Mouse (Mus musculus): ENCODE results near the gene Ankrd1. TPM values are rescaled to one million over a fixed set of nuclear protein-coding genes. Genes with fewer than 3 reads are reported as not detected.

Gene Ankrd1
- total and polyA plus RNA-seq, 3 experiments = 383 to 550 (median 466) TPM

- peak within 1 kb of the TSS; percentile 80 for H3K4me3 ChIP-seq
- peak; percentile 84 to 87 for DNase-seq
- H3K9ac ChIP-seq (ENCODE audit: low read depth, low read length) = peak within 1 kb of the TSS; percentile 80
- H3K36me3 ChIP-seq (ENCODE audit: control insufficient read depth, insufficient read depth, low read length) = no peaks in the 10 kb centered on the region
- WGBS = 1% methylated on average over 34 of the region's 34 CpGs
- H3K27me3 ChIP-seq (ENCODE audit: control insufficient read depth, insufficient read depth, low read length) = no peaks in the 10 kb centered on the region
- no peaks in the 10 kb centered on the region for H3K79me2 ChIP-seq (replicated peaks; ENCODE audit: control insufficient read depth, insufficient read depth, low read length)
- intact Hi-C loops (cut with DNase I) = loop anchor here (2.0 to 10.0 kb wide), 3 partner anchors 959 to 1291 kb away; partner anchors contain the start of gene Kif11
- H3K27ac ChIP-seq = peak within 1 kb of the TSS; percentile 54
- H3K4me1 ChIP-seq (ENCODE audit: control insufficient read depth, insufficient read depth, low read length) = peaks cover 1% of the 10 kb centered on the region
- TF ChIP-seq EP300 (IDR thresholded peaks at IDR 0.05; ENCODE audit: insufficient read depth, low read depth, low read length) (0 out of 2 replicates have a peak, but pooled peaks have one; percentile 21), CTCF (IDR thresholded peaks at IDR 0.05) (no peak; the same call in 1 of the 2 replicates), POLR2A (IDR thresholded peaks at IDR 0.05; ENCODE audit: insufficient read depth, low read depth, low read length) (peak; percentile 65)
Observed at GRCm38 (mm10) chr19:36083262-36084225, 36.4 kb downstream of the Ankrd1 start, which contains the start of gene Rpp30. Rpp30 (plus strand) TSS chr19:36083716.

GRCm38 (mm10) chr19:36082606-36083261 is 37.2 kb downstream of the Ankrd1 start:
- peaks cover 1% of the 10 kb centered on the region for H3K4me1 ChIP-seq (ENCODE audit: control insufficient read depth, insufficient read depth, low read length)
- DNase-seq = peak in 1 of 2 experiments; percentile 25
- WGBS = 46% methylated on average over 7 of the region's 7 CpGs
- no peak overlapping the region; the same call in 1 of the 2 replicates for H3K9ac ChIP-seq (ENCODE audit: low read depth, low read length)
- no peaks in the 10 kb centered on the region for H3K36me3 ChIP-seq (ENCODE audit: control insufficient read depth, insufficient read depth, low read length)
- H3K27me3 ChIP-seq (ENCODE audit: control insufficient read depth, insufficient read depth, low read length) = no peaks in the 10 kb centered on the region
- H3K79me2 ChIP-seq (replicated peaks; ENCODE audit: control insufficient read depth, insufficient read depth, low read length) = no peaks in the 10 kb centered on the region
- H3K4me3 ChIP-seq = peak overlapping the region; percentile 80
- H3K27ac ChIP-seq = peak overlapping the region; percentile 54
- intact Hi-C loops (cut with DNase I) = loop anchor here (2.0 to 10.0 kb wide), 3 partner anchors 958 to 1292 kb away; partner anchors contain the start of gene Kif11
- peak; percentile 85 for TF ChIP-seq CTCF (IDR thresholded peaks at IDR 0.05)
- no peak for TF ChIP-seq EP300 (IDR thresholded peaks at IDR 0.05; ENCODE audit: insufficient read depth, low read depth, low read length)

- DNase-seq = no peak
- Histone ChIP-seq H3K27me3 (ENCODE audit: control insufficient read depth, insufficient read depth, low read length) (no peaks in the 10 kb centered on the region), H3K27ac (no peak overlapping the region), H3K4me3 (no peak overlapping the region), H3K4me1 (ENCODE audit: control insufficient read depth, insufficient read depth, low read length) (no peaks in the 10 kb centered on the region), H3K9ac (ENCODE audit: low read depth, low read length) (no peak overlapping the region), H3K79me2 (replicated peaks; ENCODE audit: control insufficient read depth, insufficient read depth, low read length) (no peaks in the 10 kb centered on the region), H3K36me3 (ENCODE audit: control insufficient read depth, insufficient read depth, low read length) (no peaks in the 10 kb centered on the region)
- intact Hi-C loops (cut with DNase I) = loop anchor here (5.0 kb wide), 1 partner anchor 936 kb away; no protein-coding TSS in a partner anchor
- peak; percentile 48 for TF ChIP-seq CTCF (IDR thresholded peaks at IDR 0.05)
- no peak for TF ChIP-seq EP300 (IDR thresholded peaks at IDR 0.05; ENCODE audit: insufficient read depth, low read depth, low read length)
- 69% methylated on average over 2 of the region's 2 CpGs for WGBS
Observed at GRCm38 (mm10) chr19:36062801-36063529, 56.9 kb downstream of the Ankrd1 start.

Other genes starting within 250 kb of the Ankrd1 start
- under 1 TPM; 0.39 to 0.42 TPM for gene Htr7, start 62.6 kb downstream of the Ankrd1 start, total RNA-seq (2021)
- gene Htr7, start 62.6 kb downstream of the Ankrd1 start, polyA plus RNA-seq (2012; rRNA removed) = 0.41 TPM in 2 replicates
- 10 to 100 TPM; 11.9 to 12.7 TPM for gene Rpp30, start 36.4 kb downstream of the Ankrd1 start, total RNA-seq (2021)
- 5.3 and 10.2 TPM in 2 replicates for gene Rpp30, start 36.4 kb downstream of the Ankrd1 start, polyA plus RNA-seq (2012; rRNA removed)
- 10 to 100 TPM; 61.7 to 76.4 TPM for gene Pcgf5, start 228.2 kb upstream of the Ankrd1 start, total RNA-seq (2021)
- 29.1 and 45.0 TPM in 2 replicates for gene Pcgf5, start 228.2 kb upstream of the Ankrd1 start, polyA plus RNA-seq (2012; rRNA removed)

Measured in heart, adult 2 months (tissue).